Mouse (Mus musculus): ENCODE results near the gene Itgb5.

DNA sequence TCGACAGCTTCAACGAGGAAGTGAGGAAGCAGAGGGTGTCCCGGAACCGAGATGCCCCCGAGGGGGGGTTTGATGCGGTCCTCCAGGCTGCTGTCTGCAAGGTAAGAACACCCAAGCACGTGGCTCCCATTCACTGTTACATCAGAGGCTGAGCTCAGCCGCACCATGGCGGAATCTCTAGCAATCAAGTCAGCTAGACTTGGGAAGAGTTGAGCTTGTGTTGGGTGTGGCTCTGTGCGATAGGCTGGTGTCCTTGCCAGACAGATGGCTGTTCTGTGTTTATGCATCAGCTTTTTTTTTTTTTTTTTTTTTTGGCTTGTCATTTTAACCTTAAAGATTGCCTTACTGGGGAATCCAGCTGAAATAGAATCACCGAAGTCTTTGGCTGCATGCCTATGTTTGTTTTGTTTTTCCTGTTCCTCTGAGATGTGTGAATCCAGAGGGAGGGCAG lies 55.6 kb downstream of the Itgb5 start:
- no peak for TF ChIP-seq POLR2A (IDR thresholded peaks at IDR 0.05; ENCODE audit: borderline replicate concordance, extremely low read depth, low read depth, low read length)
- TF ChIP-seq CTCF (IDR thresholded peaks at IDR 0.05; ENCODE audit: insufficient read depth, low read length): no peak

Data from lung, adult 2 months (tissue).